Mouse (Mus musculus) neural tube, embryonic 13.5 days (tissue): Measurements from ENCODE around the gene Cort. TPM values are rescaled to one million over a fixed set of nuclear protein-coding genes. Genes with fewer than 3 reads are reported as not detected.

ENCODE experiments used
- ATAC-seq: fragments of 200-750 bp; cut with Nextera tagmentation; 2 replicates; pipeline ENCODE4 v1.8.0; 2017; ENCODE audit warnings: low read depth, mild to moderate bottlenecking, moderate TSS enrichment, moderate library complexity
- H3K27ac ChIP-seq: fragments of 300-500 bp; sonication (generic); replicated peaks from 2 replicates; pipeline ENCODE4 v1.5.1; 2015; ENCODE audit warnings: moderate library complexity, mild to moderate bottlenecking, inconsistent platforms
- H3K27me3 ChIP-seq: fragments of 300-500 bp; sonication (generic); 2 replicates; pipeline ENCODE4 v1.6.1; 2015; ENCODE audit warnings: mild to moderate bottlenecking, inconsistent platforms
- H3K36me3 ChIP-seq: fragments of 300-500 bp; sonication (generic); 2 replicates; pipeline ENCODE4 v1.6.1; 2015; ENCODE audit warnings: mild to moderate bottlenecking, inconsistent platforms
- H3K4me1 ChIP-seq: fragments of 300-500 bp; sonication (generic); replicated peaks from 2 replicates; pipeline ENCODE4 v1.6.1; 2015; ENCODE audit warnings: inconsistent platforms
- H3K4me2 ChIP-seq: fragments of 300-500 bp; sonication (generic); 2 replicates; pipeline ENCODE4 v1.6.1; 2015; ENCODE audit warnings: inconsistent platforms, mild to moderate bottlenecking, moderate library complexity
- H3K4me3 ChIP-seq: fragments of 300-500 bp; sonication (generic); 2 replicates; pipeline ENCODE4 v1.5.1; 2015; ENCODE audit warnings: mild to moderate bottlenecking, inconsistent platforms
- H3K9ac ChIP-seq: fragments of 300-500 bp; sonication (generic); 2 replicates; pipeline ENCODE4 v1.6.1; 2015; ENCODE audit warnings: moderate library complexity, mild to moderate bottlenecking, inconsistent platforms
- H3K9me3 ChIP-seq: fragments of 300-500 bp; sonication (generic); 2 replicates; pipeline ENCODE4 v1.6.1; 2016; ENCODE audit warnings: inconsistent platforms
- WGBS: fragments of 180-500 bp; shearing (Covaris S2); methylation state at CpG from one replicate; pipeline ENCODE4 v1.1.7; 2015; 5-methylcytosine and 5-hydroxymethylcytosine counted together
- polyA plus RNA-seq: library from polyadenylated mRNA; unstranded; fragments of >200 nt; fragmentation: Nextera tagmentation; extraction: Ambion mirVana; gene quantifications from 2 replicates; pipeline ENCODE4 v1.2.1, GENCODE M21; 2015

Cort gene
- polyA plus RNA-seq, 1 experiment from 2014 or later: not detected

DNA sequence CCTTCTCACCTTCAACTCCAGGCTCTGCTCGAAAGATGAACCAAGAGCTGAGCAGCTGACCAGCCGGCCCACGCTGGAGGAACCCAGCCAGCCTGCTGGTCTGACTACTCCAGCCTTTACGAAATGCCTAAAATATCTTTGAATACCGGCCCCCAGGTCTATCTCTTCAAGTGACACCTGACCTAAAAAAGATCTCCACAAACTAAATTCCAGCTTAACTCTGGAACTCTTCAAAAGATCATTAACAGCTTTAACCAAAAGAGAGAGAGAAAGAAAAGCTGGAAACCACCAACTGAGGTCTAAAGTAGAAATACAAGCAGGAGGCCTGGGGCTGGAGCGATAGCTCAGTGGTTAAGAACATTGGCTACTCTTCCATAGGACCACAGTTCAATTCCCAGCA, 46.9 kb downstream of the Cort start:
- Histone ChIP-seq H3K4me1 (peaks cover 25% of the 10 kb centered on the region), H3K4me3 (no peak overlapping the region), H3K36me3 (peaks cover 9% of the 10 kb centered on the region; the same call in 1 of the 2 replicates), H3K27me3 (no peaks in the 10 kb centered on the region), H3K4me2 (no peak overlapping the region), H3K9ac (no peak overlapping the region), H3K27ac (no peak overlapping the region), H3K9me3 (no peaks in the 10 kb centered on the region)
- ATAC-seq: no peak
- WGBS: 92% methylated on average over 6 of the region's 6 CpGs

DNA sequence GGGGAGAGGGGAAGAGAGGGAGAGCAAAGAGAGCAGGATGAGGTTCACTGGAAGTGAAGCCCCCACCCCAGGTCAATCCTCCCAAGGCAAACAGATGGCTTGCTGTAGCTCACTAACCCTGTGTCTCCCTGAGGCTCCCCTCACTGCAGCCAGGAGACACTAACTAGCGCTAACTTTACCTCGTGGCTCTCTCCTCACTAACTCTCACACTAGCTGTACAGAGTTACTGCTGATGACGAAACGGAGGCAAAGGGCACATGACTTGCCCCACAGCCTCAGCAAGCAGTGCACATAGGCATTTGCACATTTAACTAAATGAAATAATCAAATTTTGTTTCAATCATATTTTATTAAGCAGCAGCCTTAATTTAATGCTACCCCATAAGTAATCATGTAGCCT, 48.3 kb downstream of the Cort start:
- H3K27me3 ChIP-seq: no peaks in the 10 kb centered on the region
- ATAC-seq: no peak
- no peak overlapping the region for H3K9ac ChIP-seq
- WGBS: 56% methylated on average over 4 of the region's 4 CpGs
- peaks cover 25% of the 10 kb centered on the region for H3K4me1 ChIP-seq
- H3K36me3 ChIP-seq: peaks cover 12% of the 10 kb centered on the region; the same call in 1 of the 2 replicates
- H3K9me3 ChIP-seq: no peaks in the 10 kb centered on the region
- H3K27ac ChIP-seq: no peak overlapping the region
- no peak overlapping the region for H3K4me3 ChIP-seq
- H3K4me2 ChIP-seq: no peak overlapping the region

DNA sequence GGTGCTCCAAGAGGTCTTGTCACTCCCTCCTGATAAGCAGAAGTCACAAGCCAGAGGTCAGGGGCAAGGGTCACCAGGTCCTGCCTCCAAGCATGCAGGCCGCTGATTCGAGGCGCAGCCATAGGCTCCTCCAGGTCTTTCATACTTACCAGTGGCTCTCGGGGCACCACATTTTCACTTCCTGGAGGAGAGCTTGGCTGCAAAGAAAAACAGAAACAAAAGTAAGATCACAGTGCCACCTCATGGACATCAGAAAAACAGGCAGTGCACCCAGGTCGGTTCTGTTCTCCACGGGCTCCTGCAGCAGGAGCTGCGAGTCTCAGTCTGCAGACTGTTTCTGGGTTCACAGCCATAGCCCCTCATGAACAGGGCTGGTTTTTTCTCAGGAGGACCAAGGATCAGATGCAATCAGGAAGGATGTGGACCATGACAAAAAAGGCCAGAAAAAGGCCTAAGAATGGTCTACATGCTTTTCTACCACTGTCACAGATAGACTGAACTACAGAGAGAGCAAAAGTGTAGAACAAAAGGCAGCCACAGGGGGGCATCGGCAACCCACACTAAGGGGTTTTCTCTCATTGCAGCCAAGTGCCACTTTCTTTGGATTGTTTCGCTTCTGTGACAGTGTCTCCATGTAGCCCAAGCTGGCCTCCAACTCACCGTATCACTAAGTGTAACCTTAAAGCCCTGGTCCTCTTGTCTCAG, 50.5 kb downstream of the Cort start:
- WGBS: 30% methylated on average over 10 of the region's 10 CpGs
- Histone ChIP-seq H3K36me3 (peaks cover 24% of the 10 kb centered on the region), H3K4me3 (no peak overlapping the region), H3K9ac (no peak overlapping the region), H3K9me3 (no peaks in the 10 kb centered on the region), H3K27me3 (no peaks in the 10 kb centered on the region), H3K4me1 (peaks cover 22% of the 10 kb centered on the region), H3K27ac (peak overlapping the region; percentile 79), H3K4me2 (no peak overlapping the region)
- peak; percentile 51 for ATAC-seq

DNA sequence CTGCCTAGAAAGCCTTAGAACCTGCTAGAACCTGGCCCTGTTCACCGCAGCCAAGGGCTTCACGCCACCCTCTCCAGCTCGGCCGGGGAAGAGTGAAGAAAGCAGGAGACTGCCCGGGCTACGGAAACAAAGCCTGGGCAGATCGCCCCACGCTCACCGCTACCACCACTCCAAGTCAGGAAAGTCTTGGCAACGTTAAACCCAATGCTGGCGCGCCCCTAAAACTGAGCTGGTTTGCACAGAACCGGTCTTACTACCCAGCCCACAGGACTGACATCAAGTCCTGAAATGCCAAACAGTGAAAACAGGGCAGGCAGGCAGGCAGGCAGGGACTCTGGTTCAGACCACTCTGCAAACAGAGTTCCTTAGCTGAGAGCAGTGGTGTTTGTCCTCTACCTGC, 51.5 kb downstream of the Cort start:
- Histone ChIP-seq H3K9ac (peak overlapping the region; percentile 26; the same call in 1 of the 2 replicates), H3K4me2 (no peak overlapping the region), H3K36me3 (peaks cover 24% of the 10 kb centered on the region), H3K9me3 (no peaks in the 10 kb centered on the region), H3K27me3 (no peaks in the 10 kb centered on the region), H3K27ac (peak overlapping the region; percentile 79), H3K4me1 (peaks cover 32% of the 10 kb centered on the region), H3K4me3 (no peak overlapping the region)
- ATAC-seq: no peak
- 96% methylated on average over 13 of the region's 13 CpGs for WGBS

Other genes with a start within 250 kb of the Cort start
- gene Pex14, start 26.9 kb downstream of the Cort start, polyA plus RNA-seq: 50.5 and 52.9 TPM in 2 replicates
- 32.8 and 35.6 TPM in 2 replicates for gene Dffa, start 22.6 kb downstream of the Cort start, polyA plus RNA-seq
- gene Cenps, start 10.9 kb upstream of the Cort start, polyA plus RNA-seq: 21.1 and 21.9 TPM in 2 replicates
- 114 and 117 TPM in 2 replicates for gene Pgd, start 40.0 kb upstream of the Cort start, polyA plus RNA-seq
- gene Kif1b, start 180.9 kb upstream of the Cort start, polyA plus RNA-seq: 123 and 130 TPM in 2 replicates